Mouse (Mus musculus) cerebellum, adult 2 months (tissue): ENCODE data around the gene Trim17.

Experiments
- CTCF ChIP-seq: fragments of 200-500 bp; IDR thresholded peaks from 2 replicates; pipeline ENCODE4 v1.5.1; 2011; ENCODE audit warnings: low read depth, mild to moderate bottlenecking, control low read depth, low read length, moderate library complexity, borderline replicate concordance; ENCODE audit not compliant: insufficient read depth
- POLR2A ChIP-seq: fragments of 200-500 bp; IDR thresholded peaks from 2 replicates; pipeline ENCODE4 v1.6.1; 2011; ENCODE audit warnings: low read length, control low read depth, borderline replicate concordance; ENCODE audit not compliant: insufficient read depth

- TF ChIP-seq POLR2A (no peak), CTCF (no peak)
Observed at GRCm38 (mm10) chr11:58974414-58974813, 19.9 kb downstream of the Trim17 start.
